Mouse (Mus musculus) lung, embryonic 14.5 days (tissue): ENCODE measurements around the gene Ino80e. TPM values are rescaled to one million over a fixed set of nuclear protein-coding genes. Genes with fewer than 3 reads are reported as not detected.

ENCODE experiments used
- ATAC-seq: fragments of 200-750 bp; cut with Nextera tagmentation; 2 replicates; pipeline ENCODE4 v1.8.0; 2017; ENCODE audit warnings: mild to moderate bottlenecking, moderate TSS enrichment, moderate library complexity; ENCODE audit not compliant: insufficient read depth
- DNase-seq: peaks from one replicate; pipeline ENCODE4 v3.0.0-alpha.2; 2015
- H3K27ac ChIP-seq: fragments of 300-500 bp; sonication (generic); 2 replicates; pipeline ENCODE4 v1.5.1; 2014; ENCODE audit warnings: low read depth, mild to moderate bottlenecking, moderate library complexity
- H3K27me3 ChIP-seq: fragments of 300-500 bp; sonication (generic); 2 replicates; pipeline ENCODE4 v1.6.1; 2014; ENCODE audit warnings: low read length, control low read depth; ENCODE audit not compliant: insufficient read depth
- H3K36me3 ChIP-seq: fragments of 300-500 bp; sonication (generic); 2 replicates; pipeline ENCODE4 v1.6.1; 2014; ENCODE audit warnings: control low read depth; ENCODE audit not compliant: insufficient read depth
- H3K4me1 ChIP-seq: fragments of 300-500 bp; sonication (generic); 2 replicates; pipeline ENCODE4 v1.6.1; 2014; ENCODE audit warnings: antibody characterized with exemption, control low read depth; ENCODE audit not compliant: insufficient read depth
- H3K4me2 ChIP-seq: fragments of 300-500 bp; sonication (generic); 2 replicates; pipeline ENCODE4 v1.6.1; 2014; ENCODE audit warnings: mild to moderate bottlenecking
- H3K4me3 ChIP-seq: fragments of 300-500 bp; sonication (generic); 2 replicates; pipeline ENCODE4 v1.5.1; 2014; ENCODE audit warnings: low read depth, low read length
- H3K9ac ChIP-seq: fragments of 300-500 bp; sonication (generic); 2 replicates; pipeline ENCODE4 v1.6.1; 2014
- H3K9me3 ChIP-seq: fragments of 300-500 bp; sonication (generic); 2 replicates; pipeline ENCODE4 v1.6.1; 2016; ENCODE audit warnings: low read depth, low read length, control low read depth
- CTCF ChIP-seq: IDR thresholded peaks from 2 replicates; pipeline ENCODE4 v1.5.1; 2016; ENCODE audit warnings: antibody characterized with exemption, low read depth
- WGBS: fragments of 180-500 bp; shearing (Covaris S2); extraction: QIAGEN DNeasy Blood & Tissue Kit; methylation state at CpG from one replicate; pipeline ENCODE4 v1.1.7; 2014; 5-methylcytosine and 5-hydroxymethylcytosine counted together
- polyA plus RNA-seq: library from polyadenylated mRNA; unstranded; fragments of >200 nt; fragmentation: Nextera tagmentation; extraction: Ambion mirVana; gene quantifications from 2 replicates; pipeline ENCODE4 v1.2.1, GENCODE M21; 2014

The Ino80e gene
- polyA plus RNA-seq, 1 experiment from 2014 or later: 92.9 TPM

- Histone ChIP-seq H3K9me3 (no peaks in the 10 kb centered on the region), H3K4me3 (no peak overlapping the region), H3K27me3 (no peaks in the 10 kb centered on the region), H3K4me1 (no peaks in the 10 kb centered on the region), H3K4me2 (no peak overlapping the region), H3K36me3 (0 out of 2 replicates have a peak, but pooled peaks cover 7% of the 10 kb centered on the region), H3K27ac (no peak overlapping the region), H3K9ac (no peak overlapping the region)
- 40% methylated on average over 7 of the region's 7 CpGs for WGBS
- no peak for ATAC-seq
- TF ChIP-seq CTCF: peak; percentile 55
- DNase-seq: no peak
Measured at GRCm38 (mm10) chr7:126888852-126889251, 26.7 kb upstream of the Ino80e start.

GRCm38 (mm10) chr7:126887281-126887680 is 25.1 kb upstream of the Ino80e start:
- Histone ChIP-seq H3K4me2 (no peak overlapping the region), H3K36me3 (0 out of 2 replicates have a peak, but pooled peaks cover 7% of the 10 kb centered on the region), H3K9ac (no peak overlapping the region), H3K4me3 (no peak overlapping the region), H3K4me1 (no peaks in the 10 kb centered on the region; the same call in 1 of the 2 replicates), H3K27me3 (no peaks in the 10 kb centered on the region), H3K9me3 (no peaks in the 10 kb centered on the region), H3K27ac (no peak overlapping the region)
- 51% methylated on average over 5 of the region's 5 CpGs for WGBS
- ATAC-seq (no peak), DNase-seq (no peak)
- no peak for TF ChIP-seq CTCF

GRCm38 (mm10) chr7:126884286-126885164 is 22.3 kb upstream of the Ino80e start, which contains the start of gene Taok2:
Gene Taok2 (minus strand): TSS chr7:126884703.
- under 1% methylated on average over 56 of the region's 56 CpGs for WGBS
- peak within 1 kb of the TSS; percentile 81 for H3K4me3 ChIP-seq
- ATAC-seq (peak; percentile 99), DNase-seq (peak; percentile 99)
- TF ChIP-seq CTCF: no peak
- peaks cover 10% of the 10 kb centered on the region for H3K36me3 ChIP-seq
- H3K4me1 ChIP-seq: peaks cover 6% of the 10 kb centered on the region; the same call in 1 of the 2 replicates
- H3K9me3 ChIP-seq: no peaks in the 10 kb centered on the region
- H3K27me3 ChIP-seq: no peaks in the 10 kb centered on the region
- peak within 1 kb of the TSS; percentile 90 for H3K27ac ChIP-seq
- peak within 1 kb of the TSS; percentile 80 for H3K9ac ChIP-seq
- H3K4me2 ChIP-seq: peak within 1 kb of the TSS; percentile 99

- peaks cover 18% of the 10 kb centered on the region for H3K36me3 ChIP-seq
- ATAC-seq (0 out of 2 replicates have a peak, but pooled peaks have one; percentile 1), DNase-seq (peak; percentile 28)
- H3K9me3 ChIP-seq: no peaks in the 10 kb centered on the region
- H3K4me1 ChIP-seq: peaks cover 6% of the 10 kb centered on the region; the same call in 1 of the 2 replicates
- H3K27me3 ChIP-seq: no peaks in the 10 kb centered on the region
- peak overlapping the region; percentile 90 for H3K27ac ChIP-seq
- H3K4me2 ChIP-seq: peak overlapping the region; percentile 99
- H3K9ac ChIP-seq: peak overlapping the region; percentile 80
- TF ChIP-seq CTCF: no peak
- 0% methylated on average over 14 of the region's 15 CpGs for WGBS
- peak overlapping the region; percentile 81 for H3K4me3 ChIP-seq
Measured at GRCm38 (mm10) chr7:126883731-126884181, 21.6 kb upstream of the Ino80e start.

GRCm38 (mm10) chr7:126881040-126881439 is 18.9 kb upstream of the Ino80e start:
- H3K4me2 ChIP-seq: peak overlapping the region; percentile 99
- 67% methylated on average over 6 of the region's 6 CpGs for WGBS
- ATAC-seq (no peak), DNase-seq (peak; percentile 59)
- H3K27ac ChIP-seq: peak overlapping the region; percentile 72
- TF ChIP-seq CTCF: no peak
- H3K27me3 ChIP-seq: no peaks in the 10 kb centered on the region
- H3K9ac ChIP-seq: no peak overlapping the region; the same call in 1 of the 2 replicates
- H3K9me3 ChIP-seq: no peaks in the 10 kb centered on the region
- peak overlapping the region; percentile 81; the same call in 1 of the 2 replicates for H3K4me3 ChIP-seq
- H3K36me3 ChIP-seq: peaks cover 45% of the 10 kb centered on the region
- peaks cover 6% of the 10 kb centered on the region; the same call in 1 of the 2 replicates for H3K4me1 ChIP-seq

- H3K9ac ChIP-seq: no peak overlapping the region
- DNase-seq (no peak), ATAC-seq (no peak)
- no peak overlapping the region for H3K4me2 ChIP-seq
- H3K36me3 ChIP-seq: peaks cover 83% of the 10 kb centered on the region
- 95% methylated on average over 1 of the region's 1 CpGs for WGBS
- no peak overlapping the region for H3K4me3 ChIP-seq
- H3K4me1 ChIP-seq: peaks cover 6% of the 10 kb centered on the region; the same call in 1 of the 2 replicates
- no peaks in the 10 kb centered on the region for H3K9me3 ChIP-seq
- H3K27me3 ChIP-seq: no peaks in the 10 kb centered on the region
- no peak for TF ChIP-seq CTCF
- H3K27ac ChIP-seq: no peak overlapping the region
Measured at GRCm38 (mm10) chr7:126877239-126877638, 15.1 kb upstream of the Ino80e start.

GRCm38 (mm10) chr7:126870520-126870891 is 8.3 kb upstream of the Ino80e start:
- peaks cover 100% of the 10 kb centered on the region for H3K36me3 ChIP-seq
- no peak overlapping the region for H3K27ac ChIP-seq
- H3K9me3 ChIP-seq: no peaks in the 10 kb centered on the region
- no peak overlapping the region for H3K9ac ChIP-seq
- H3K4me2 ChIP-seq: no peak overlapping the region
- no peak for TF ChIP-seq CTCF
- ATAC-seq (no peak), DNase-seq (no peak)
- no peaks in the 10 kb centered on the region for H3K27me3 ChIP-seq
- no peaks in the 10 kb centered on the region for H3K4me1 ChIP-seq
- 91% methylated on average over 2 of the region's 2 CpGs for WGBS
- H3K4me3 ChIP-seq: no peak overlapping the region
